Mouse (Mus musculus) hindbrain, embryonic 15.5 days (tissue): ENCODE measurements around the gene Pabpn1l. TPM values are rescaled to one million over a fixed set of nuclear protein-coding genes. Genes with fewer than 3 reads are reported as not detected.

Experiments used
- ATAC-seq: fragments of 200-750 bp; cut with Nextera tagmentation; 2 replicates; pipeline ENCODE4 v1.8.0; 2017; ENCODE audit warnings: low read depth, moderate number of reproducible peaks, moderate TSS enrichment; ENCODE audit not compliant: low FRiP score
- H3K27ac ChIP-seq: fragments of 300-500 bp; sonication (generic); replicated peaks from 2 replicates; pipeline ENCODE4 v1.5.1; 2015; ENCODE audit warnings: mild to moderate bottlenecking, inconsistent platforms
- H3K27me3 ChIP-seq: fragments of 300-500 bp; sonication (generic); 2 replicates; pipeline ENCODE4 v1.6.1; 2015; ENCODE audit warnings: control low read depth, inconsistent platforms
- H3K36me3 ChIP-seq: fragments of 300-500 bp; sonication (generic); 2 replicates; pipeline ENCODE4 v1.6.1; 2015; ENCODE audit warnings: control low read depth, inconsistent platforms
- H3K4me1 ChIP-seq: fragments of 300-500 bp; sonication (generic); replicated peaks from 2 replicates; pipeline ENCODE4 v1.6.1; 2015; ENCODE audit warnings: control low read depth, inconsistent platforms
- H3K4me2 ChIP-seq: fragments of 300-500 bp; sonication (generic); 2 replicates; pipeline ENCODE4 v1.6.1; 2015; ENCODE audit warnings: moderate library complexity, mild to moderate bottlenecking, inconsistent platforms
- H3K4me3 ChIP-seq: fragments of 300-500 bp; sonication (generic); 2 replicates; pipeline ENCODE4 v1.5.1; 2015; ENCODE audit warnings: mild to moderate bottlenecking, inconsistent platforms
- H3K9ac ChIP-seq: fragments of 300-500 bp; sonication (generic); 2 replicates; pipeline ENCODE4 v1.6.1; 2015; ENCODE audit warnings: inconsistent platforms
- H3K9me3 ChIP-seq: fragments of 300-500 bp; sonication (generic); 2 replicates; pipeline ENCODE4 v1.6.1; 2016; ENCODE audit warnings: control low read depth, inconsistent platforms
- WGBS: fragments of 180-500 bp; shearing (Covaris S2); methylation state at CpG from one replicate; pipeline ENCODE4 v1.1.7; 2015; 5-methylcytosine and 5-hydroxymethylcytosine counted together
- polyA plus RNA-seq: library from polyadenylated mRNA; unstranded; fragments of >200 nt; fragmentation: Nextera tagmentation; extraction: Ambion mirVana; gene quantifications from 2 replicates; pipeline ENCODE4 v1.2.1, GENCODE M21; 2015

Pabpn1l gene
- not detected in 2 replicates for polyA plus RNA-seq

DNA sequence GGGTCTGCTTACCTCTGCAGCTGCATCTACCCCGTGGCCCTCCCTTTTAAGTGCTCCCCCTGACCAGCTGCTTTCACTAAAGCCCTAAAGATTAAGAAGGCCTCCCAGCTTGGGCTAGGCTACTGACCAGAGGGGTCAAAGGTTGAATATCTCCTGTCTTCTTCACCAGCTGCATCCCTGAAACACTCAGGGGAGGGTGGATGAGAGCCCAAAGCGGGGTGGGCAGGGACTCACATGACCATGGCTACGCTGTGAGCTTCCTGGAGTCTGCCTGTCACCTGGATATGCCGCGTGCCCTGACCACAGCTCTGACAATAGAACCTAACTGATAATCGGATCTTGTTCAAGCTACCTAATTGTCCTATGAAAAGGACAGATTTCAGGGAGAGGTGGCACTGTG is at the start of gene Pabpn1l:
Gene Pabpn1l, minus strand, starts transcription at position 13 of the 400 bp plus-strand sequence.
- Histone ChIP-seq H3K4me3 (no peak within 1 kb of the TSS), H3K4me2 (no peak within 1 kb of the TSS), H3K4me1 (peaks cover 7% of the 10 kb centered on the region), H3K9ac (no peak within 1 kb of the TSS), H3K27me3 (no peaks in the 10 kb centered on the region), H3K9me3 (no peaks in the 10 kb centered on the region), H3K27ac (no peak within 1 kb of the TSS), H3K36me3 (no peaks in the 10 kb centered on the region)
- 65% methylated on average over 6 of the region's 6 CpGs for WGBS
- ATAC-seq: no peak

DNA sequence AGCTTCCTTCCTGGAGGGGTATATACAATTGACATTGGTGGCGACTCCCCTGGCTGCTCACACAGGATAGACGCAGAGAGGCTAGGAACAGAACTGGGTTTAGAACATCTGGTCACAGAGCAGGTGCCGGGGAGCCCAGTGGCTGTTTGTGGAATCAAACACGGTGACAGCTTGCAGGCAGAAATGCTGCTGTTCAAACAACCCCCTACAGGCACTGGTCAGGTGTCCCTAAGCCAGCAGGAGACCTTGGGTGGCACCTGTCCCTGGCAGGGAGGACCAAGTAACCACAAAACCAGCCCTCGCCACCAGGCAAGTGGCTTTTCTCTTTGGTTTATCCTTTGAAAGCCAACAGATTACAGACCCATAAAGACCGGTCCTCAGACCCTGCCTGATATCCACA is 49.4 kb upstream of the Pabpn1l start:
- no peak overlapping the region for H3K27ac ChIP-seq
- H3K4me1 ChIP-seq: peaks cover 89% of the 10 kb centered on the region
- no peaks in the 10 kb centered on the region for H3K9me3 ChIP-seq
- peak overlapping the region; percentile 21 for H3K4me2 ChIP-seq
- H3K4me3 ChIP-seq: no peak overlapping the region
- no peaks in the 10 kb centered on the region for H3K27me3 ChIP-seq
- ATAC-seq: no peak
- no peaks in the 10 kb centered on the region for H3K36me3 ChIP-seq
- WGBS: 61% methylated on average over 6 of the region's 6 CpGs
- H3K9ac ChIP-seq: no peak overlapping the region

DNA sequence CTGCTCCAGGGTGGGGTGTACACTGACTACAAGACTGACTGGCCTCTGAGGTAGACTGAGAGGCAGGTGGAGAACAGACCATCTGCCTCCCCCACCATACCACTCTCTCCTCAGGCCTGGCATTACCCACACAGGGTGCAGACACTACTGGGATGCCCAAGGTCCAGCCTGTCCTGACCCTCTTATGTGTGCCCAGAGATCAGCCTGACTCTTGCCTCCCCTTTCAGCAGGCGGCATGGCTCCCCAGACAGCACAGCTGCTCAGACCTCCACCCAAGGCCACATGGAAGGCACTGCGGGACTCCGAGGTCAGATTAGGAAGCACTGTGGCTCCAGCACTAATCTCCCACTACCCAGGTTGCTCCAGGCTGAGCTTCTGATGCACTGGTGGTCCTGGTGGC is 48.2 kb upstream of the Pabpn1l start:
- H3K4me2 ChIP-seq: peak overlapping the region; percentile 21; the same call in 1 of the 2 replicates
- WGBS: 81% methylated on average over 3 of the region's 3 CpGs
- no peaks in the 10 kb centered on the region for H3K27me3 ChIP-seq
- H3K4me3 ChIP-seq: no peak overlapping the region
- H3K27ac ChIP-seq: no peak overlapping the region
- H3K9me3 ChIP-seq: no peaks in the 10 kb centered on the region
- ATAC-seq: no peak
- no peaks in the 10 kb centered on the region for H3K36me3 ChIP-seq
- no peak overlapping the region for H3K9ac ChIP-seq
- H3K4me1 ChIP-seq: peaks cover 89% of the 10 kb centered on the region

DNA sequence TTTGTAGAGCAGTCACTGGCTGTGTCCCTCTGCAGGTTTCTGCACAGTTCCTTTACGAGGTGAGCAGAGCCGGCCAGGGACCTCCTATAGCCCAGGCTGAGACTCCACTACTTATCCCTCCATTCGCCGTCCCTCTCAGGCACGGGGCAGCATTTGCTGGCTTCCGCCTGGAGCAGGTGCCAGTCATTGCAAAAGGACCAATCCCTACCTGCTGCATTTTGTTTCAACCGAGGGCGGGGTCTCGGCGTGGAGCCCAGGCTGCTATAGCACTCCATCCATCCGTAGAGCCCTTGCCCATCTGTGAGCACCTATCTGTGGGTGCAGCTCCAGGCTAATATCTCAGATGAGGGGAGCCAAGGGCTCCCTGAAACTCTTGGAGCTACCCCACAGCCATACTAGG is 47.5 kb upstream of the Pabpn1l start:
- H3K4me1 ChIP-seq: peaks cover 89% of the 10 kb centered on the region
- ATAC-seq: no peak
- WGBS: 21% methylated on average over 11 of the region's 11 CpGs
- no peak overlapping the region for H3K4me3 ChIP-seq
- no peaks in the 10 kb centered on the region for H3K27me3 ChIP-seq
- no peak overlapping the region for H3K9ac ChIP-seq
- H3K27ac ChIP-seq: no peak overlapping the region
- H3K36me3 ChIP-seq: no peaks in the 10 kb centered on the region
- peak overlapping the region; percentile 21 for H3K4me2 ChIP-seq
- no peaks in the 10 kb centered on the region for H3K9me3 ChIP-seq

DNA sequence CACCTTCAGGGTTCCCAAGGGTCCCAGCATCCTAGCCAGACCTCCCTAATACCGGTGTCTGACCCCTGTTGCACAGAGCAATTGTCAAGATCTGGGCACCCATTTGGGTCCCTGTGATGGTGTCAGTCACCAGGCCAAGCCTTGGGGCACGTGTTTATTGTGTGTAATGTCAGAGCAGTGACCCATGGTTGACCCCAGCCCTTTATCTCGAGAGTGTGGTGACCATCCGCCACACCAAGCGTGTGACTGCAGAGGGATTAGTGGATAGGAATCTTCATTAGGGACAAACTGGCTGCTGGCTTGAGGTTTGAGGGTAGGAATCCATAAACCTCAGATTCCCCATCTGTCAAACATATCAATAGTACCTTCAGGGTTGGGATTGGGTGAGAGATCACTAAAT is 46.8 kb upstream of the Pabpn1l start:
- Histone ChIP-seq H3K27me3 (no peaks in the 10 kb centered on the region), H3K27ac (no peak overlapping the region), H3K4me2 (no peak overlapping the region), H3K36me3 (no peaks in the 10 kb centered on the region), H3K9me3 (no peaks in the 10 kb centered on the region), H3K9ac (no peak overlapping the region), H3K4me1 (peaks cover 90% of the 10 kb centered on the region), H3K4me3 (no peak overlapping the region)
- WGBS: 18% methylated on average over 5 of the region's 5 CpGs
- no peak for ATAC-seq

DNA sequence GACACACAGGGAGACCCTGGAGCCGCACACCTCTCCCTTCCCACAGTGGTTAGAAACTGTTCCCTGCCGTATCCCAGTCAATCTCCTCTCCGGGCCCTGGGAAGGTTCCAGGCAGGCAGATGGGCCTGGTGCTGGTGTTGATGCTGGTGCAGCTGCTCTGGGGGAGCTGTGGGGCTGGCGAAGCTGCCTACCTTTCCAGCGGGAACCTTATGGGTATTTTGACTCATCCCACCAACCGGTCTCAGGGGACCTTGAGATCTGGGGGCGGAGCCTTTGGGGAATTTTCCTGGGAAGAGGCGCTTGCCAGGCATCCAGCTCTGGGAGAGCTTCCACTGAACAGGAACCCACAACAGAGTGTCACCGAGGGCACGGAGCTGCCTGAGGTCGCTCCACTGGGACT is 45.3 kb upstream of the Pabpn1l start:
- Histone ChIP-seq H3K36me3 (no peaks in the 10 kb centered on the region), H3K4me3 (no peak overlapping the region), H3K4me2 (no peak overlapping the region), H3K27ac (no peak overlapping the region), H3K4me1 (peaks cover 89% of the 10 kb centered on the region), H3K9me3 (no peaks in the 10 kb centered on the region), H3K9ac (no peak overlapping the region), H3K27me3 (no peaks in the 10 kb centered on the region)
- WGBS: 71% methylated on average over 11 of the region's 11 CpGs
- no peak for ATAC-seq

DNA sequence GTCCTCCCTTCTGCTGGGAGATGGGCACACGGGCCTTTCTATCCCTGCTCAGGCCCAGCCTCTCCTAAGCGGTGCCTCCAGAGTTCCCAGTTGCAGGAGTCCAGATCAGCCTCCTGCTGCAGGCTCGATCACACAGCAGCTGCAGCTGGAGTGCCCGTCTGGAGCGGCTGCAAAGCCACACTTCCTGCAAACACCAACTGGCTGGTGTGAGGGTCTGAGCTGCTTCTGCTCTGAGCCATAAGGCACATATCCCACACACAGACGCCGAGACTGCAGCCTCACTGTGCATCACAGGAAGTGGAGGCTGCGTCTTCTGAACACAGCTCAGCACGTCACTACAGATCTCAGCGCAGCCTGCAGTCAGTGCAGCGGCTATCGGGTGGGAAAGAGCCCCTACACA is 44.3 kb upstream of the Pabpn1l start:
- 0 out of 2 replicates have a peak, but pooled peaks have one; percentile 2 for ATAC-seq
- H3K9me3 ChIP-seq: no peaks in the 10 kb centered on the region
- no peaks in the 10 kb centered on the region for H3K36me3 ChIP-seq
- 55% methylated on average over 12 of the region's 12 CpGs for WGBS
- no peaks in the 10 kb centered on the region for H3K27me3 ChIP-seq
- peak overlapping the region; percentile 69 for H3K27ac ChIP-seq
- peak overlapping the region; percentile 17; the same call in 1 of the 2 replicates for H3K9ac ChIP-seq
- H3K4me2 ChIP-seq: 0 out of 2 replicates have a peak overlapping the region, but pooled peaks have one; percentile 9
- H3K4me3 ChIP-seq: no peak overlapping the region
- H3K4me1 ChIP-seq: peaks cover 85% of the 10 kb centered on the region

DNA sequence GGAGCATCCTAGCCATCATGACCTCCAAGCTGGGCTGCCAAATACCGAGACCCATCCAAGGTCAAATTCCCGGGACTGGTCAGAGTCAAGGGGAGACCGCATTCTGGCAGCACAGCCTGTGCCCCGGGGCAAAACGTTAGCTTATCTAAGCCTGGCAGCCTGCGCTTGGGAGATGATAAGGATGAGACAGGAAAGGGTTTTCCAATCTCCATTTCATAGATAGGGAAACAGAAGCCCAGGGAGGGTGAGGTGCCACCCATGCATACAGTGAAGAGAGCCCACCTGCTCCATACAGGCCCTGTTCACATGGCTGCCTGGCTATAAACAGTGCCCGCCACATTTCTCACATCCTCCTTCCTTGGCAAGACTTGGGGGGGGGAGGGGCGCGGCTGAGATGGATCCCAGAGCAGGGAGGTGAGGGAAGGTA is 43.8 kb upstream of the Pabpn1l start:
- no peak overlapping the region for H3K9ac ChIP-seq
- peaks cover 85% of the 10 kb centered on the region for H3K4me1 ChIP-seq
- no peaks in the 10 kb centered on the region for H3K36me3 ChIP-seq
- H3K4me2 ChIP-seq: 0 out of 2 replicates have a peak overlapping the region, but pooled peaks have one; percentile 9
- 45% methylated on average over 9 of the region's 9 CpGs for WGBS
- H3K4me3 ChIP-seq: no peak overlapping the region
- H3K9me3 ChIP-seq: no peaks in the 10 kb centered on the region
- H3K27me3 ChIP-seq: no peaks in the 10 kb centered on the region
- 0 out of 2 replicates have a peak, but pooled peaks have one; percentile 1 for ATAC-seq
- H3K27ac ChIP-seq: peak overlapping the region; percentile 69

DNA sequence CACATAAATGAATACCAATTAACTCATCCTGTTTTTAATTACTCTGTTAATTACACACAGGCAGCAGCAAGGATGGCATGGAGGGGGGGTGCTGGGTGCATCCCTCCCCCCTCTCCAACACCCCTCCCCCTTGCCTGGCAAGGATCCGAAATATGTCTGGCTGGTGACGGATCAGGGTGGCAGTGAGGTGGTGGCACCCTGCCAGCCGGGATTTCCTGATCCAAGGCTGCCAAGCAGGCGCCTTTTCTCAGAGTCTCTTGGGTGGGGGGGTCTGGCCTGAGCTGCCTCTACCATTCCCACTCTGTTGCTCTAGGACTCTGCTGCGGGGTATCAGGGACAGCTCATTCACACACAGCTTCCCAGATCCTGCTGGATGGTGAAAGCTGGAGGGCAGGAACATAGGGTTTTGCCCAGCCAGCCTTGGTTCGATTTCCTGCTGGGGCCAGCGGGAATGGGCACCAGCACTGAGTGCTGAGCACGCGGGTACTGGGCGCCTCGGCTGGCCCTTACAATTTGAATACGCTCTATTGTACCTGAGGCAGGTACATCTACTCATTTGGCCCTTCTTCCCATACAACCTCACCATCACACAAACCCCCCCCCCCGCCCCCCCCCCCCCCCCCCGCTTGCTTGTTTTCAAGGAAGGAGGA is 43.3 kb upstream of the Pabpn1l start:
- Histone ChIP-seq H3K9ac (peak overlapping the region; percentile 9; the same call in 1 of the 2 replicates), H3K4me1 (peaks cover 85% of the 10 kb centered on the region), H3K4me2 (peak overlapping the region; percentile 24; the same call in 1 of the 2 replicates), H3K27me3 (no peaks in the 10 kb centered on the region), H3K36me3 (no peaks in the 10 kb centered on the region), H3K27ac (peak overlapping the region; percentile 72), H3K4me3 (no peak overlapping the region), H3K9me3 (no peaks in the 10 kb centered on the region)
- peak; percentile 55 for ATAC-seq
- 41% methylated on average over 12 of the region's 14 CpGs for WGBS

DNA sequence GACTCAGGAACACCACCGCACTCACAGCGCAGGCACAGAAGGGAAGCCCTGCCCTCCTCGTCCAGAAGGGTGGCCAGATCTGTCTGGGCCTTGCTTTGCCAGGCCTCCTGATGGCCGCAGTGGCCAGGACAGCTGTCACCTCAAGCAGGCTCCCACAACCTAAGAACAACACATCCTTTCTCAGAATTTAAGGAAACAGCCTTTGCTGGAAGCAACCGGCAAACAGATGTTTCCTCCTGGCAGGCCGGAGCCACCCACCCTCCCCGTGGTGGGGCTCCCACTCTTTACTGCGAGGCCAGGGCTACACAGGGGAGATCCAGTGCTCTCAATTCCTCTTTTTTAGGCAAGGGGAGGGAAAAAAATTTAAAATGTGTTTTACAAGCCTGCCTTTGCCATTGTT is 42.7 kb upstream of the Pabpn1l start:
- WGBS: 32% methylated on average over 8 of the region's 8 CpGs
- H3K27me3 ChIP-seq: no peaks in the 10 kb centered on the region
- H3K4me3 ChIP-seq: no peak overlapping the region
- peak overlapping the region; percentile 72 for H3K27ac ChIP-seq
- H3K4me2 ChIP-seq: peak overlapping the region; percentile 24; the same call in 1 of the 2 replicates
- H3K9me3 ChIP-seq: no peaks in the 10 kb centered on the region
- H3K9ac ChIP-seq: peak overlapping the region; percentile 9; the same call in 1 of the 2 replicates
- H3K36me3 ChIP-seq: no peaks in the 10 kb centered on the region
- ATAC-seq: peak; percentile 42; the same call in 1 of the 2 replicates
- H3K4me1 ChIP-seq: peaks cover 82% of the 10 kb centered on the region

DNA sequence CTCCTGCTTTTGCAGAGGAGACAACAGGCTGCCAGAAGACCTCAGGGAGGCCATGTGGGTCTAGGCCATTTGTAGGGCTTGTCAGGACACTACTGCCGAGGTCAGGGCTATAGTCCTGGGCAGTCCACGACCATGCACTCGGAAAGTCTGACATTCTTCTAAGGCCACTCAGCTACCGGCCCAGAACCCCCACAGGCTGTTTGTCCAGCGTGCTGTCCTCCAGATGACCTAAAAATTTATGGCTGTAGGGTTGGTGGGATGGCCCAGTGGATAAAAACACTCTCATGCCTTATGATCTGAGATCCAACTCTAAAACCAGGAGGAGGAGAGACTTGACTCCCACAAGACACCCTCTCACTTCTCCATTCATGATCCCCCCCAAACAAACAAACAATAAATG is 41.1 kb upstream of the Pabpn1l start:
- peaks cover 74% of the 10 kb centered on the region for H3K4me1 ChIP-seq
- no peak overlapping the region for H3K4me2 ChIP-seq
- H3K27ac ChIP-seq: peak overlapping the region; percentile 72; the same call in 1 of the 2 replicates
- no peaks in the 10 kb centered on the region for H3K9me3 ChIP-seq
- 74% methylated on average over 5 of the region's 5 CpGs for WGBS
- no peak overlapping the region for H3K9ac ChIP-seq
- H3K36me3 ChIP-seq: no peaks in the 10 kb centered on the region
- no peak for ATAC-seq
- no peaks in the 10 kb centered on the region for H3K27me3 ChIP-seq
- H3K4me3 ChIP-seq: no peak overlapping the region

DNA sequence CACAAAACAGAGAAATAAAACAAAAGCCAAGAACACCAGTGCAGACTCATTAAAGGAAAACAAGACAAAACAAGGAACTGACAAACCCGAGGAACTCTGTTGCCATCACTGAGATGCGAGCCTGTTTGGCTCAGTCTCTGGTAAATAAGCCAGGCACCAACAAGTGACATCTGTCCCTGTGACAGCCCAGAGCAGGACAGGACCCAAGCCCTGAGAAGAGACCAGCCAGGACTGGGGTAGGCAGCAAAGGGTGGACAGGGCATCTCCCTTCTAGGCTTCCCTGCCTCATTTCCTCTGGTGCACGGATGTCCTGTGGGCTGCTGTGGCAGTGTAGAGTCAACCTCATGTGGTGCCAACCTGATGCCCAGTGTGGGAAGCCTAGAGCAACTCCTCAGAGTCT is 40.6 kb upstream of the Pabpn1l start:
- no peak for ATAC-seq
- 70% methylated on average over 3 of the region's 3 CpGs for WGBS
- H3K36me3 ChIP-seq: no peaks in the 10 kb centered on the region
- H3K4me1 ChIP-seq: peaks cover 73% of the 10 kb centered on the region
- H3K9me3 ChIP-seq: no peaks in the 10 kb centered on the region
- H3K27me3 ChIP-seq: no peaks in the 10 kb centered on the region
- H3K27ac ChIP-seq: no peak overlapping the region
- no peak overlapping the region for H3K4me2 ChIP-seq
- no peak overlapping the region for H3K9ac ChIP-seq
- H3K4me3 ChIP-seq: no peak overlapping the region
